Mouse (Mus musculus) adrenal gland, postnatal 14 days (tissue): Measurements from ENCODE around the gene Muc4. TPM values are rescaled to one million over a fixed set of nuclear protein-coding genes. Genes with fewer than 3 reads are reported as not detected.

ENCODE experiments used
- total RNA-seq: library from RNA; stranded (reverse); gene quantifications from 2 replicates; pipeline ENCODE4 v1.2.3, GENCODE M21; 2021

Muc4 gene
- total RNA-seq, 1 experiment from 2014 or later = not detected

Other genes starting within 250 kb of the Muc4 start
- gene Slc51a, start 248.0 kb upstream of the Muc4 start, total RNA-seq = not detected in 2 replicates
- not detected in 2 replicates for gene Zdhhc19, start 239.6 kb upstream of the Muc4 start, total RNA-seq
- gene Tfrc, start 127.0 kb upstream of the Muc4 start, total RNA-seq = 181 and 285 TPM in 2 replicates
- 48.5 and 55.4 TPM in 2 replicates for gene Tnk2, start 92.0 kb upstream of the Muc4 start, total RNA-seq
- 0.15 and 0.56 TPM in 2 replicates for gene Muc20, start 61.5 kb downstream of the Muc4 start, total RNA-seq
- gene Smbd1, start 74.6 kb downstream of the Muc4 start, total RNA-seq = not detected in 2 replicates
- 99.8 and 104 TPM in 2 replicates for gene Fyttd1, start 141.6 kb downstream of the Muc4 start, total RNA-seq
- 27.9 and 32.7 TPM in 2 replicates for gene Rubcn, start 141.9 kb downstream of the Muc4 start, total RNA-seq
- 32.6 and 36.3 TPM in 2 replicates for gene Lrch3, start 178.2 kb downstream of the Muc4 start, total RNA-seq